Mouse (Mus musculus) right cerebral cortex, postnatal 4 days (tissue): ENCODE measurements around the gene Dact3.

Experiments used
- DNase-seq: peaks from one replicate; pipeline ENCODE4 v3.0.0-alpha.2; 2022

The Dact3 gene

DNA sequence AGATGAGACGGTGACA lies at the start of gene Dact3:
Gene Dact3 (plus strand): TSS at position 8 of the 16 bp plus-strand sequence.
- no peak for DNase-seq

DNA sequence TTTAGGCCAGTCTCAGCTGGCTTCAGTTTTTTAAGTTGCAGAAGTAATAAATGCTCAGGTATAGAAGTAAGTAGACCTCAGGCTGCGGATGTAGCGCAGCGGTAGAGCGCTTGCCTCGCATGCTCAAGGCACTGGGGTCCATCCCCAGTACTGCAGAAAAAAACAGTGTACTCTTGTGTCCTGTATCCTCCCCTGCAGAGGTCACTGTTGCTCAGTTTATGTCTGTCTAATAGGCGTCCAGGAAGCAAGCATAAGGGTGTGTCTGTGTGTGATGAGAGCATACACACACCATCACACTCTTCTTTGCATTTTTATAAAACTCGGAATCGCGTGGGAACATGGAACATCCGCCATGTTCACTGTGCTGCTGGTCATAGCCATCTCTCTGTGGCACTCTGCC lies 49.3 kb upstream of the Dact3 start:
- no peak for DNase-seq

DNA sequence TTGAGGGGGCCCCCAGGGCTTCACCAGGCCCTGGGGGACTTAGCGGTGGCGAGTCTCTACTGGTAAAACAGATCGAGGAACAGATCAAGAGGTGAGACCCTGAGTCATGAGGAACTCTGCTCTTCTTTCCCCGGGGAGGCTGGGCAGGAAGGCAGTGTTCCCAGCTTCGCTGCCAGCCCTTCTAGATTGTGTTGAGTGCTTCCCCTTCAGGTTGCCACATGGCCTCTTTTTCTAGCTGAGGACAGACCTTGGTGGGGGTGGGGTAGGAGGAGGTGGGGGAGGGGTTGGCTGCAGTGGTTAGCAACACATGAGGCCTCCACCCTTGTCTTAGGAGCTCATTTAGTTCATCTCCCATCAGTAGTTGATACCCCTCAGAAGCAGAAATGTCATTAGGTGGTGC lies 48.5 kb upstream of the Dact3 start:
- DNase-seq: no peak

DNA sequence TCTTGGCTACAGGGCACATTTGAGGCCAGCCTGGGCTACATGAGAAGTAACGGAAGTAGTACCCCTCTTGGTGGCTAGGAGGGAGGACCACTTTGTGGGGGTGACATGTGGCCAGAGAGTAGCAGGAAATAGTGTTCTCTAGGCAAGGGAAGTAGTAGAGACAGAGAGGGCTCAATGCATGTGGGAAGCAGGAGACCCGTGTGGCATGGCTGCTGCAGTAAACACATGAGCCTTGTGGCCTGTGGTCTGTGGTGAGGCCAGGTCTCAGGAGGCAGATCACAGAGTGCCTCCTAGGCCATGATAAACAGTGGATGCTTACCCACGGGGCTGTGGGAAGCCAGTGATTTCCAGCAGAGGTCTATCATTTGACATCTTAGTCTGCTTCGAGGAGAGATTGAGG lies 47.8 kb upstream of the Dact3 start:
- no peak for DNase-seq

DNA sequence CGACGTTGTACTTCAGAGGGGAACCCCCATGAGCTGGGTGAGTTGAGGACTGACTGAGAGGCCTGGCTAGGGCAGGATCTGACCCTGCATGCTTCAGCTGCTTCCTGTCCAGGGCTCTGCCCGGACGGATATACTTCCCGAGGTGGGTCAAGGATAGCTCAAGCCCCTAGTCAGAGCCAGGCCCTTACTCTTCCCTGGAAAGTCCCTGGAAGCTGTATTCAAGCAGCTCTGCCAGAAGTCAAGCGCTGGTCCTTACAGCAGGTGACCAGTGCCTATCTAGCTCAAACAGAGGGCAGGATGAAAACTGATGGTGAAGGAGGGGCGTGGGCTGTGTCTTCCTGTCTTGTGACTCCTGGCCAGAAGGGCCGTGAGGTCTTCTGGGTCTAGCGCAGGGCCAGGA lies 44.7 kb upstream of the Dact3 start:
- DNase-seq: no peak

DNA sequence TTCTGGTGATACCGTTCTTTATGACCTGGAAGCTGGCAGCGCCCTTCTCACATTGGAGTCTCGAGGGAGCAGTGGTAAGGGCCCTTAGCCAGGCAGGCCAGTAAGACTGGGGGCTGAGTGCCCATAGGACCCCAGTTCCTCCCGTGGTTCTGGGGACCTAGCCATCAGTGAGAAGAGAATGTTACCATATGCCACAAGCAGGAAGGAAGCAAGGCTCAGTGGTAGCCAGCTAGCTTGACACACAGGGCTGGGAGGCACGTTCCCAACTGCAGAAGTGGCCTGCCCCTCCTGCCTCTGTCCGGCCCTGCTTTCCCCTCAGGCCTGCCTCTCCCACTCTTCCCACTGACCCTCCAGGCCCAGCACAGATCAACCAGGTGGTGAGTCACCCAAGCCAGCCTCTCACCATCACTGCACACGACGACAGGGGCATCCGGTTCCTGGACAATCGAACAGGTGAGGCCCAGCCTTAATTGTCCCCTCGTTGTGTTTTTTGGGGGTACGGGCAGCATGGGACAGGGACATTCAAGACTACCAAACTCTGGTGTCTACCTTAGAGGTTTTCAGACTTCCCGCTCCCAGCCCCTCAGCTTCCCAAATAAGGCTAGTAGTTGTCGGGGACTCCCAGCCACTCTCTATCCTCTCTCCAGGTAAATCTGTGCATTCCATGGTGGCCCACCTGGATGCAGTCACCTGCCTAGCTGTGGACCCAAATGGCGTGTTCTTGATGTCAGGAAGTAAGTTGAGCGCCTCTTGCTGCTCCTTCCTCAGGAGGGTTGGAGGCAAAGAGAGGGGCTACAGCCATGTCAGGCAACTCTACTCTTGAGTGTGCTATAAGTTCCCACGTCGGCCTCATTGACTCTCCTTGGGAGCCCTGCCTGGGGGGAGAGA lies 37.0 kb upstream of the Dact3 start:
- no peak for DNase-seq

DNA sequence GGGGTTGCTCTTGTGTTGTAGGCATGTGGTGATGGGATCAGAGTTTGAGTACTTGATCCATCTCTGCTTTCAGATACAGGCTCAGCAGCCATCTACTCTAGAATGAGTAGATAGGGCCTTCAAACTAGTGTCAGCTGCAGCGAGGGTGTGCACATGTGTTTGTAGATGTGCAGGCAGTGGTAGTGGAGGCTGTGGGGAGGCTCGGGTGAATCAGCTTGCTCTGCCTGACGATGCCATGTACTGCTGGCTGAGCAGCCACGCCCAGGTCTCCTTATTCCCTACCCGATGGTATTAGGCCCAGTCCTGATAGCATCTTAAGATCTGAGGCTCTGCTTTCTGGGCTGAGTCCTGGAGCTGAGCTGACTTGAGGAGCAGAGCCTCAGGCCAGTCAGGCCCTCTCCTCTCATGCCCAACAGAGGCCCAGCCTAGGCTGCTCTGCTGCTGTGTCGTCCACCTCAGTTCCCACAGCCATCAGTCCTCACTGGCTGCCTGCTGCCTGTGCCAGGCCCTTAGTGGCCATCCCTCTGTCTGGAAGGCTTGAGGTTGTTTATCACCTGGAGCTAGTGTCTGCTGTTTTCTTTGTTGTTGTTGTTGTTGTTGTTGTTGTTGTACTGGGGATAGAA lies 36.2 kb upstream of the Dact3 start:
- no peak for DNase-seq

DNA sequence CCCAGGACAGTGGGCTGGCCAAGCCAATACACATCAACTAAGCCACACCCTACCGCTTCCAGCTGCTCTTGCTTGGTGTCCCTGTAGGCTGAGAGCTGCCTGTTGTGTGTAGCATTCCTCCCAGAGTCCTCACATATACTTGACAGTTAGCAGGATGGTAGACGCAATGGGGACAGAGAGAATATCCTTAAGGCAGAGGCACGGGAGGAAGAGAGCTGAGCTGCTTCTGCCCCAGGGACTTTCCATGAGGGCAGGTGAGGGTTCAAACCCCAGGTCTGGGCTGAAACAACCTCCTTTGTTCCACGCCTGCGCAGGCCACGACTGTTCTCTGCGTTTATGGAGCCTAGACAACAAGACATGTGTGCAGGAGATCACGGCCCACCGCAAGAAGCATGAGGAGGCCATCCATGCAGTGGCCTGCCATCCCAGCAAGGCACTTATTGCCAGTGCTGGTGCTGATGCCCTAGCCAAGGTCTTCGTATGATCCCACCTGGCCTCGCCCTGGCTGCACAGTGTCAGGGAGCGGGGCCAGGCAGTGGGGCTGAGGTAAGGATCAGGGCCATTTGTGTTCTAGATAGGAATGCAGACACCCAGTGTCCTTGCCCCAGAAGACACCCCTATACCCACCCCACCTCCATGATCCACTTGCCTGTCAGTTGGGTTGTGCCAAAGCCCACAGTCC lies 35.5 kb upstream of the Dact3 start:
- DNase-seq: no peak

DNA sequence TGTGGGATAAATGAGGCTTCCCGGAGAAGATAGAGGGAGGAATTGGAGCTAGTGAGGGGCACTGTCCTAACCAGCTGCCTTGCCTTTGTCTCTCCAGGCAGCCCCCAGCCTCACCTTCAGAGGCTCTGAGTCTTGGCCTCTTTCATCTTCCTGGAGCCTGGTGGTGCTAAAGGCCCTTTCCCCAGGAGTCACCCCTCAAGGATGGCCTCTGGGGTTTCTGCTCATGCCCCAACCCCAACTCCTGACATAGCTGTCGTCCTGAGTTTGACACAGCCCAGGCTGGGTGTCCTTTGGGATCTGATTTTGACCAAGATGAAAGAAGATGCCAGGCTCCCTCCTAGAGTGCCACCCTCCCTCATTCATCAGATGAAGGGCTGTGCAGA lies 35.0 kb upstream of the Dact3 start:
- no peak for DNase-seq

DNA sequence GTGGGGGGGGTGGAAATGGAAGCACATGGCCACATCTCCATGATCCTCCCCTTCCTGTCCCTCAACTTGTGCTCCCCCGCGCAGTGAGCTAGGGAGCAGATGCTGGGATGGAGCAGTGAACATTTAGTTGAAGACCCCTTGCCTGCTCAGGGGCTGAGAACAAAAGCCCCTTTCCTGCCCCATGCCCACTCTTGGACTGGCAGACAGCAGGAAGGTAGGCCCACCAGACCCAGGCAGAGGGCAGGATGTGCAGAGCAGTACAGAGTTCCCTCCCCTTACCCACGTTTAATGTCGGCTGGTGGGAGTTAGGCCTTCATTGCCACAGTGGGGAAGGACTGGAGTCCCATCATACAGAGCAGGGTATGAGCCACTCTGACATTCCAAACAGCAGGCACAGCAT lies 34.0 kb upstream of the Dact3 start:
- no peak for DNase-seq

DNA sequence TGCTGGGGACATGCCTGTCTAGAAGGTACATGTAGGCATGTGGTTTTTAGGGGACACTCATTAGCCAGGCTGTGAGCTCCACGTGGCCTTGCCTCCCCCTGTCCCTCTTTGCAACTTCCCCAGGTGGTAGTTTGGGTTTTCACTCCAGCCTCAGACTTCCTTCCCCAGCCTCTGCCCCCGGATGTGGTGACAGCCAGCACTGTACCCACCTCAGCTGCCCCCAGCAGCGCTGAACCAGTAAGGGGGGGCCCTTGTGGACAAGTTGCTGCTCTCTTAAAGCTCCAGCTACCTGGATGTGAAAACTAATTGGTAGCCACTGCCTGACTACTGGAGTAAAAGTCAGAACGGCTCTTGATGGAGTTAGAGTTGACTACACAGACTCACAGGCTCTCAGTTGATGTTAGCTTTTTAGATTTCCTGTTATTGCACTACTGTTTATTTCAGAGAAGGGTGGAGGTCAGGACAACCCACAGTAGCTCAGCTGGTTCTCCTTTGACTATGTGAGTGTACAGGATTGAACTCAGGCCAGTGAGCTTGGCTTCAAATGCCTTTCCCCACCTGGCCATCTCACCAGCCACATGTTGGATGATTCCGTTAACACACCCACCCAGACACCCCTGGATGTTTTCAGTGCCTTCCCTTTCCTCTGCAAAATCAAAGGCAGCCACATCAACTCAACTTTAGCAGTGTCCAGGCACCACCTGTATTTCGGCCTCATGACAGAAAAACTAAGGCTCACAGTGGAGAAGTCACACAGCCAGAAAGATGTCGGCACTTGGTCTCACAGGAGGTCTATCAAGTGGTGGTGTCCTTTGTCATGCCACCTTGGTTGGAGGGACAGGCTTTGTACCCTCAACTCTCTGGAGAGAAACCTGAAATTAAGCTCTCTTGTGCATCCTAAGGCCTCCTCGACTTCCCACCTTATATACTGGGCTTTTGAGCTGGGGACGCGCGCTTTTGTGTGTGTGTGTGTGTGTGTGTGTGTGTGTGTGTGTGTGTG lies 33.3 kb upstream of the Dact3 start:
- no peak for DNase-seq

DNA sequence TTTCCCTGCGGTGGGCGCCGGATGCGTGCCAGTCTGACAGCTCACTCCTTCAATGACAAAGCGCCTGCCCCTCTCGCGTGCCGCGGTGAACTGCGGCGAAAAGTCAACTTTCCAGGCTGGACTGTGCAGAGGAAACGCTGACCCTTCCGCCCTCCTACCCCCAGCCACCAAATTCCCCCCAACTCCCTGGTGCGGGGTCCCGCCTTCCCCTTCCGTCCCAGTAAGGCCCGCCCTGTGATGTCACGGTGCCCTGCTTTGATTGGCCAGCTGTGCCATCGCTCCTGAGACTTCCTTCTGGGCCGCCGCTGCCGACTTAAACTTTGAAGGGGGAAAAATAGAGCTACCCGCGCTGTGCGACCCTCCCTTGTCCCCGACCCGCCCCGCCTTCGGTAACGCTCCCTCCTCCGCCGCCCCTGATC lies 32.5 kb upstream of the Dact3 start, which contains the start of gene Prkd2:
Gene Prkd2 (plus strand): TSS at position 258 of the 419 bp plus-strand sequence.
- DNase-seq: peak; percentile 88

DNA sequence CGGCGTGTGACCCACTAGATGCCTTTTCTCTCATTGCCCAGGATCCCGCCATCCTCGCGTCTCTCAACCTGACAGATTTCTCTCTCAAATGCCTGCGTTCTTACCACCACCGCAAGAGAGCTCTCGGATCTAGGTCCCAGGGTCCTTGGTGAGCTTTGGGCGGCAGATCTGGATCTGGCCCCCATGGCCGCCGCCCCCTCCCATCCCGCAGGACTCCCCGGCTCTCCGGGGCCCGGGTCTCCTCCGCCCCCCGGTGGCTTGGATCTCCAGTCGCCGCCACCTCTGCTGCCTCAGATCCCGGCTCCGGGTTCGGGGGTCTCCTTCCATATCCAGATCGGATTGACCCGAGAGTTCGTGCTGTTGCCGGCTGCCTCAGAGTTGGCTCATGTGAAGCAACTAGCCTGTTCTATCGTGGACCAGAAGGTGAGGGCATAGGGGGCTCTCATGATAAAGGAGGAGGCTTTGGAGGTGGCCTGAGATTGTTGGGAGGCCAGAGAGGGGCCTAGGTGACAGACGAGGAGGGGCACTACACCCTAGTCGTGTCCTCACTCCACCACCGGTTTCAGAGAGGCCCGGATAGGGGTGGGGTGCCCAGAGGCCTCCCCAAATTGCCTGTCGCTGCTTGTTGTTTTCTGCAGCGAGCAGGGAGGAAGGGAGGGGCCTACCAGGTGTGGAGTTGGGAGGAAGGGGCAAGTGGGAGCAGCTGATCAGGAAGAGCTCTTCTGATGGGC lies 31.5 kb upstream of the Dact3 start:
- DNase-seq: no peak

DNA sequence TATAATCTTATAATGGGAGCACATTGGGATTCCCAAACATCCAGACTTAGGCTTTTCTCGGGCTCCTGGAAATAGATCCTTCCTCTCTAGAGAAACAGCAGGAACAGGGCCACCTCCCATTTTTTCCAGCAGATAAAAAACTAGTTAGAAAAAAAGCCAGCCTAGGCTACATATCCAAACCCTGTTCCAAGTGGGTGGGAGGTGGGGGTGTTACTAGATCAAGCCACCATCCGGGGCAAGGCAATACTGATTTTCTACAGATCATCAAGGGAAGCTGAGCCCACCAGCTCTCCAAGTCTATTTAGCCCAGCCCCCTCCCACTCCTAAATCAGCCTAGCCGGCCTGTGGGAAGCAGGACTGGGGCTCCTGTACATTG lies 30.4 kb upstream of the Dact3 start:
- no peak for DNase-seq

DNA sequence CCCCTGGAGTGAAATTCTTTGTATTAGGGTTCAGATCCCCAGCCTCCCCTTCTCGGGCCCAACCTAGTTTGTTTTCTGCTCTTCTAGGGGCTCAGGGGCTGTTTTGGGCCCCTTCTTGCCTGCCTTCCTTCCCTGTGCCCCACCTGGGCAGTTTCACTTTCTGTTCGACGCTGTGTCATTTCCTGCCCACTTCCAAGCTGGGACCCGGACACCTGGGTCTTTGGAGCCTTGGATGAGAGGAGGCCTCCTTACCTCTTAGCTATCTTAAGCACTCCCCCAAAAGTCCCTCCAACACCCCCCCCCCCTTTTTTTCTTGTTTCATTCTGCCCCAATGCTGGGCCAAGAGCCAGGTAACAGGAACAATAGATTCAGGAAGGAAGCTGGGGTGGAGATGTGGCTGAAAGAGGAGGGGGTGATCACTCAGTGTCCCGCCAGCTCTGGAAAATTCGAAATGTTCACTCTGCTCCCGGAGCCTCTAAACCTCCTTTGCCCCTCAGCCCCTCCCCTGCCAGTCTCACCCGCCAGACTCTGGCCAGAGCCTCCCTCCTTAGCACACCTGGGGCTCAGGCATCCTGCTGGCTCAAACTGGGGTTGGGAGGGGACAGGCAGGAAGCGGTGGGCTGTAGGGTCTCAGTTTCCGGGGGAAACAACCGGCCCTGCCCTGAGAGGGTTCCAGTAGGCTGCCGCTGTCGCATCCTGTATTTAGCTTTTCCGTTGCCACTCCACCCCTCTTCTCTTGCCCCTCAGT lies 29.9 kb upstream of the Dact3 start:
- no peak for DNase-seq

DNA sequence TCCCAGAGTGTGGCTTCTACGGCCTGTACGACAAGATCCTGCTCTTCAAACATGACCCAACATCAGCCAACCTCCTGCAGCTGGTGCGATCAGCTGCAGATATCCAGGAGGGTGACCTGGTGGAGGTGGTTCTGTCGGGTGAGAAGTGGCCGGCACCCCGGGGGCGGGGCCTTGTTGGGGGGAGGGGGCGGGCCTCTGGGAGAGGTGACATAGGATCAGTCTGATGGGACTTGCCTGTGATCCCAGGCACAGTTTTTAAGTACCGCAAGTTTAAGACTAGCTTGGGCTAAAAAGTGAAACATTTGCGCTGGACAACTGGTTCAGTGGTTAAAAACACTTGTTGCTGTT lies 29.3 kb upstream of the Dact3 start:
- DNase-seq: no peak

DNA sequence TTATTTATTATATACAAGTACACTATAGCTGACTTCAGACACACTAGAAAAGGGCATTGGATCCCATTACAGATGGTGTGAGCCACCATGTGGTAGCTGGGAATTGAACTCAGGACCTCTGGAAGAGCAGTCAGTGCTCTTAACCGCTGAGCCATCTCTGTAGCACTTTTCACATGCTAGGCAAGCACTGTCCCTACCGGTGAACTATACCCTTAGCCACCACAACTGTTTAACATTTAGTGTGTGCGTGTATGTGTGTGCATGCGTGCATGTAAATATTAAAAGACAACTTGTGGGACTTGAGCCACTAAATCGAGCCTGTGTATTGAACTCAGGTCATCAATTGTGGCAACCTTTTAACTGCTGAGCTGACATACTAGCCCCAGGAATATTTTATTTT lies 28.3 kb upstream of the Dact3 start:
- DNase-seq: no peak

DNA sequence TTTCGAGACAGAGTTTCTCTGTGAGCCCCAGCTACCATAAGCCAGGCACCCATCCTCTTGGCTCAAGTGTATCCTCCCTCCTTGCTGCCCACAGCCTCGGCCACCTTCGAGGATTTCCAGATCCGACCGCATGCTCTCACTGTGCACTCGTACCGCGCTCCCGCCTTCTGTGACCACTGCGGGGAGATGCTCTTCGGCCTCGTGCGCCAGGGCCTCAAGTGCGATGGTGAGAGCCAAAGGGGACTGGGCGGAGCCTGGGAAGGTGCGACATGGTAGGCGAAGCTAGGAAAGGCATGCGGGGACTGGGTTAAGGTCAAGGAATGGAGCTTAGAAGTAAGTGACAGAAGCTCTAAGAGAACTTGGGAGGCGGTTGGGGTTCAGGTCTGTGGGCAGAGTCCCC lies 27.6 kb upstream of the Dact3 start:
- DNase-seq: no peak

DNA sequence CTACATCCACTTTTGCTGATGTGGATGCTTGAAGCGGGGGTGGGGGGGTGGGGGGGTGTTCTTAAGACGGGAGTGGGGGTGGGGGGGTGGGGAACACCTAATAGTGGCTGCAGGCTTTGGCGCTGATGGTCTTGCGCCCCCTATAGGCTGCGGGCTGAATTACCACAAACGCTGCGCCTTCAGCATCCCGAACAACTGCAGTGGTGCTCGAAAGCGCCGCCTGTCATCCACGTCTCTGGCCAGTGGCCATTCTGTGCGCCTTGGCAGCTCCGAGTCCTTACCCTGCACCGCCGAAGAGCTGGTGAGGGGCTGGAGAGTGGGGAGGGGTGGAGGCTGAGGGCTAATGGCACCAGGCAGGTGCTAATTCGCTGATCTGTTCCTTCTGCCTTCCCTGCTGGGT lies 26.5 kb upstream of the Dact3 start:
- peak; percentile 77 for DNase-seq

DNA sequence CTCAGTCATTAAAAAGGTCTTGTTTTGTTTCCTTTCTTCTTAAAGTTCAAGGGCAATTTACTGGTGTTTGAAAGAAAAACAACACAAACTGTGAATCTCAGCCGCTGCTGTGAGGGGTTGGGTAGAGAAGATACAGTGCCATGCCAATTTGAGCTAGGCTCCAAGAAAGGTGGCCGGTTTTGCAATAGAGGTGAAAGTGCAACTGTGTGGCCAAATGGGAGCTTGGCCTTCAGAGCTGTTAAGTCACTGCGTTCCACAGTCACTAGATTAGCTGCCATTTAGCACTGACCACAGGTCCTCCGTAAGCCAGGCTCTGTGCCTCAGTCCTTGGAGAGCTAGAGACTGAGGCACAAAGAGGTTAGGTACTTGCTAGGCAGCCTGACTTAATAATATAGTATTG lies 23.5 kb upstream of the Dact3 start:
- DNase-seq: no peak

DNA sequence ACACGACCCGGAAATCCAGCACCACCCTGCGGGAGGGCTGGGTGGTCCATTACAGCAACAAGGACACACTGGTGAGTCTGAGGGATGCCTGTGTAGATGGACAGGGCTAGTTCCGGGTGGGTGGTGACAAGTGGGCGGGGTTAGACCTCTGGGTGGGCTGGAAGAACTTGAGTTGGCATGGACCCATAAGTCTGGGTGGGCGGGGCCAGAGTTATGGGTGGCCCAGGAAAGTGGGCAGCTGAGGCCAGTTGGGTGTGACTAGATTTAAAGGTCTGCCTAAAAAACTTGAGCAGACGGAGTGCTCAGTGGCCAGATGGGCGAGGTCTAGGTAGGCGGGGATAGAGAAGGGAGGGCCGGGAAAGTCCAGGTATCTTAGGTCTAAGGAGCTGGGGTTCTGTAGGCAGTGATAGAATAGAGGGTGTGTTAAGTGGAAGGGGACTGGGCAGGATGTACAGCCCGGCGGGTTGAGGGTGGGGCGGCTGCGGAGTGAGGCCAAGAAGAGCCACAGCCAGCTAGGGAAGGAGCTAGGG lies 21.8 kb upstream of the Dact3 start:
- no peak for DNase-seq

DNA sequence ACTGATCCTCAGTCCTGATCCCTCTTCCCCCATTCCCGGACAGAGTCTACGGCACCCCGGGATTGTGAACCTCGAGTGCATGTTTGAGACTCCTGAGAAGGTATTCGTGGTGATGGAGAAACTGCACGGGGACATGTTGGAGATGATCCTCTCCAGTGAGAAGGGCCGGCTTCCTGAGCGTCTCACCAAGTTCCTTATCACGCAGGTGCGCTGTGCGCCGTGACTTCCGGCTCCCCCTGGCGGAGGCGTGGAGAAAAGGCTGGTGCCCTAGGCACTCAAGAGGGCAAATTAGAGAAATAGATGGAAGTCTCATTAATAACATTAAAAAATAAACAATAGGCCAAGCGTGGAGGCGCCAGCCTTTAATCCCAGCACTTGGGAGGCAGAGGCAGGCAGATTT lies 16.8 kb upstream of the Dact3 start:
- DNase-seq: no peak
